Mouse (Mus musculus): ENCODE measurements around the gene Csnk2a1. TPM values are rescaled to one million over a fixed set of nuclear protein-coding genes. Genes with fewer than 3 reads are reported as not detected.
"Not testable (repeated sequence)": the region's sequence is repeated elsewhere in the genome, so short reads cannot be mapped to it uniquely, and the experiment has no call there.

Csnk2a1 gene
- polyA plus RNA-seq, 1 experiment from 2014 or later, result 155 TPM

- ATAC-seq (ENCODE audit: low read depth), result no peak
- WGBS, result 68% methylated on average over 7 of the region's 7 CpGs
- no peaks in the 10 kb centered on the region for H3K9me3 ChIP-seq (ENCODE audit: control insufficient read depth, low read length)
Observed at GRCm38 (mm10) chr2:152190161-152190560, 36.5 kb upstream of the Csnk2a1 start.

DNA sequence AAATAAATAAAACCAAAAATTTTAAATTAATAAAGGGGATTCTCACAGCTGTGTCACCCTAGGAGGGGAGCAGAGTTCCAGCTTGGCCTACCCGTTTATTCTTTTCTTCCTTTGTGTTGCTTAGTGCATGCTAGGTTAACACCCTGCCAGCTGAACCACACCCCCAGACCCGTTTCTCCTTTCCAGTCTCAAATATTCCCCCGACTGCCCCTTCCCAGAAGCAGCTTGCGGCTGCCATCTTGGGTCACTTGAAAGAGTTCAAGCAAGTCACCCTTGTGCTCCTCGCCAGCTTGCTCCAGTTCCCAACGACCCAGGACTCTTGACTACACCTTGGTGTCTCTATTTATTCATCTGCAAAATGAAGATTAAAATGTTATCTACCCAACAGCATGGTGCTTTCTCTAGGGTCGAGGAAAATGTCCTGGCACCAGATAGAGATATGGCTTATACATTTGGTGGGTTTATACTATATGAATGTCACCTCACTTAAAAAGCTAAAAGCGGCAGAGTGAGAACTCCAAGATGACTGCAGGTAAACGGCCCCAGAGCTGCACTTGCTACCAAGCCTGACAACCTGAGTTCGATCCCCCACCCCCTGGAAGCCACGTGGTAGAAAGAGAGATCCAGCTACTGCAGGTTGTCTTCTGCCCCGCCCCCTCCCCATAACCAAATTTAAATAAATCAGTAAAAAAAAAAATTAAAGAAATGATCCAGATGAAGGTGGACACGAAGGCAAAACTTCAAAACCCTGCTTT is 33.9 kb upstream of the Csnk2a1 start:
- H3K9me3 ChIP-seq (ENCODE audit: control insufficient read depth, low read length), result no peaks in the 10 kb centered on the region
- H3K27me3 ChIP-seq (ENCODE audit: control insufficient read depth, insufficient read depth, low read length), result no peaks in the 10 kb centered on the region
- no peak overlapping the region for H3K4me3 ChIP-seq (ENCODE audit: low read depth, low read length)
- WGBS, result 75% methylated on average over 13 of the region's 13 CpGs
- no peak overlapping the region for H3K4me2 ChIP-seq (ENCODE audit: low read depth, low read length)
- H3K36me3 ChIP-seq (ENCODE audit: control insufficient read depth, insufficient read depth, low read length), result no peaks in the 10 kb centered on the region
- H3K9ac ChIP-seq (replicated peaks; ENCODE audit: low read depth, low read length), result no peak overlapping the region
- no peak for ATAC-seq (ENCODE audit: low read depth)
- H3K4me1 ChIP-seq (ENCODE audit: control insufficient read depth, insufficient read depth, low read length), result no peaks in the 10 kb centered on the region
- H3K27ac ChIP-seq (ENCODE audit: low read depth, low read length), result no peak overlapping the region

More at GRCm38 (mm10) chr2:152190161-152190560, 36.5 kb upstream of the Csnk2a1 start:
- Histone ChIP-seq H3K27ac (ENCODE audit: low read depth, low read length) (no peak overlapping the region), H3K36me3 (ENCODE audit: control insufficient read depth, insufficient read depth, low read length) (no peaks in the 10 kb centered on the region), H3K4me3 (ENCODE audit: low read depth, low read length) (no peak overlapping the region), H3K27me3 (ENCODE audit: control insufficient read depth, insufficient read depth, low read length) (no peaks in the 10 kb centered on the region), H3K9ac (replicated peaks; ENCODE audit: low read depth, low read length) (no peak overlapping the region), H3K4me1 (ENCODE audit: control insufficient read depth, insufficient read depth, low read length) (no peaks in the 10 kb centered on the region), H3K4me2 (ENCODE audit: low read depth, low read length) (no peak overlapping the region)

- ATAC-seq (ENCODE audit: low read depth), result no peak
- H3K4me1 ChIP-seq (ENCODE audit: control insufficient read depth, insufficient read depth, low read length), result no peaks in the 10 kb centered on the region
- H3K36me3 ChIP-seq (ENCODE audit: control insufficient read depth, insufficient read depth, low read length), result no peaks in the 10 kb centered on the region
- no peak overlapping the region for H3K4me3 ChIP-seq (ENCODE audit: low read depth, low read length)
- no peak overlapping the region for H3K9ac ChIP-seq (replicated peaks; ENCODE audit: low read depth, low read length)
- H3K27ac ChIP-seq (ENCODE audit: low read depth, low read length), result no peak overlapping the region
- H3K27me3 ChIP-seq (ENCODE audit: control insufficient read depth, insufficient read depth, low read length), result no peaks in the 10 kb centered on the region
- H3K4me2 ChIP-seq (ENCODE audit: low read depth, low read length), result no peak overlapping the region
- no peaks in the 10 kb centered on the region for H3K9me3 ChIP-seq (ENCODE audit: control insufficient read depth, low read length)
- 70% methylated on average over 7 of the region's 7 CpGs for WGBS
Observed at GRCm38 (mm10) chr2:152193346-152193710, 33.3 kb upstream of the Csnk2a1 start.

DNA sequence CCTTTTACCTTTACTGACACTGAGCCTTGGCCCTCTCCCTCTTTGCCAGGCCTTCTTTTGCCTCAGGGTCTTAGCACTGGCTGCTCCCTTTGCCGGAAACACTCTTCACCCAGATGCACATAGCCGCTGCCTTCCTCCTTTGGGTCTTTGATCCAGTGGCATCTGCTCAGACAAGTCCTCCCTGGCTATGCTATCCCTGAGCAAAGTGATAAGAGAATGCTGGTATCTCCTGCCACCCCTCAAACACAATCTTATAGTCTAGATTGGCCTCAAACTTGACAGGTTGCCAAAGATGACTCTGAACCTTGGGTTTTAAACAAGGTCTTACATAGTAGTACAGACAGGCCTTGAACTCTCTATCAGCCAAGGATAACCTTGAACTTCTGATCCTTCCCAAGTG is 32.1 kb upstream of the Csnk2a1 start:
- 90% methylated on average over 2 of the region's 2 CpGs for WGBS
- no peaks in the 10 kb centered on the region for H3K4me1 ChIP-seq (ENCODE audit: control insufficient read depth, insufficient read depth, low read length)
- H3K9ac ChIP-seq (replicated peaks; ENCODE audit: low read depth, low read length), result no peak overlapping the region
- H3K36me3 ChIP-seq (ENCODE audit: control insufficient read depth, insufficient read depth, low read length), result no peaks in the 10 kb centered on the region
- no peaks in the 10 kb centered on the region for H3K9me3 ChIP-seq (ENCODE audit: control insufficient read depth, low read length)
- no peak for ATAC-seq (ENCODE audit: low read depth)
- no peak overlapping the region for H3K4me3 ChIP-seq (ENCODE audit: low read depth, low read length)
- H3K4me2 ChIP-seq (ENCODE audit: low read depth, low read length), result no peak overlapping the region
- no peaks in the 10 kb centered on the region for H3K27me3 ChIP-seq (ENCODE audit: control insufficient read depth, insufficient read depth, low read length)
- no peak overlapping the region for H3K27ac ChIP-seq (ENCODE audit: low read depth, low read length)

DNA sequence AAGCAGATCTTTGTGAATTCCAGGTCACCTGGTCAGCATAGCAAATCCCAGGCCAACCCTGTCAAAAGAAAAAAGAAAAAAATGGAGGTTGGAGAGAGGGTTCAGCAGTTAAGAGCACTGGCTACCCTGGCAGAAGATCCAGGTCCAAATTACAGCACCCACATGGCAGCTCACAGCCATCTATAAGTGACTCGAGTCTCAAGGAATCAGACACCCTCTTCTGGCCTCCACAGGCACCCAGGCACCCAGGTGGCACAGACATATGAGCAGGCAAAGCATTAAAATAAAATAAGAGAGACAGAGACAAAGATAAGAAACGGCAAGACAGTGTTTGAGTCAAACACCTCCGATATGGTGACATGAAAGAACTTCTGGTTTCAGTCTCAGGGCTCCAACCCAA is 29.7 kb upstream of the Csnk2a1 start:
- no peak overlapping the region for H3K4me2 ChIP-seq (ENCODE audit: low read depth, low read length)
- ATAC-seq (ENCODE audit: low read depth), result peak; percentile 31; the same call in 1 of the 2 replicates
- no peaks in the 10 kb centered on the region for H3K9me3 ChIP-seq (ENCODE audit: control insufficient read depth, low read length)
- 43% methylated on average over 3 of the region's 3 CpGs for WGBS
- H3K4me1 ChIP-seq (ENCODE audit: control insufficient read depth, insufficient read depth, low read length), result no peaks in the 10 kb centered on the region
- no peaks in the 10 kb centered on the region for H3K36me3 ChIP-seq (ENCODE audit: control insufficient read depth, insufficient read depth, low read length)
- H3K9ac ChIP-seq (replicated peaks; ENCODE audit: low read depth, low read length), result no peak overlapping the region
- H3K4me3 ChIP-seq (ENCODE audit: low read depth, low read length), result no peak overlapping the region
- no peak overlapping the region for H3K27ac ChIP-seq (ENCODE audit: low read depth, low read length)
- H3K27me3 ChIP-seq (ENCODE audit: control insufficient read depth, insufficient read depth, low read length), result no peaks in the 10 kb centered on the region

- Histone ChIP-seq H3K4me1 (ENCODE audit: control insufficient read depth, insufficient read depth, low read length) (no peaks in the 10 kb centered on the region), H3K27me3 (ENCODE audit: control insufficient read depth, insufficient read depth, low read length) (no peaks in the 10 kb centered on the region), H3K9ac (replicated peaks; ENCODE audit: low read depth, low read length) (no peak overlapping the region), H3K36me3 (ENCODE audit: control insufficient read depth, insufficient read depth, low read length) (no peaks in the 10 kb centered on the region), H3K4me3 (ENCODE audit: low read depth, low read length) (no peak overlapping the region), H3K27ac (ENCODE audit: low read depth, low read length) (no peak overlapping the region), H3K9me3 (ENCODE audit: control insufficient read depth, low read length) (no peaks in the 10 kb centered on the region), H3K4me2 (ENCODE audit: low read depth, low read length) (no peak overlapping the region)
- 45% methylated on average over 10 of the region's 10 CpGs for WGBS
- peak; percentile 92 for ATAC-seq (ENCODE audit: low read depth)
Observed at GRCm38 (mm10) chr2:152197301-152197712, 29.3 kb upstream of the Csnk2a1 start.

- not testable (repeated sequence) for H3K4me3 ChIP-seq (ENCODE audit: low read depth, low read length); H3K27me3 ChIP-seq (ENCODE audit: control insufficient read depth, insufficient read depth, low read length); ATAC-seq (ENCODE audit: low read depth); H3K4me2 ChIP-seq (ENCODE audit: low read depth, low read length); H3K9ac ChIP-seq (replicated peaks; ENCODE audit: low read depth, low read length); H3K9me3 ChIP-seq (ENCODE audit: control insufficient read depth, low read length); H3K27ac ChIP-seq (ENCODE audit: low read depth, low read length); H3K4me1 ChIP-seq (ENCODE audit: control insufficient read depth, insufficient read depth, low read length); H3K36me3 ChIP-seq (ENCODE audit: control insufficient read depth, insufficient read depth, low read length)
- WGBS, result 94% methylated on average over 7 of the region's 9 CpGs
Observed at GRCm38 (mm10) chr2:152206139-152206538, 20.5 kb upstream of the Csnk2a1 start.

DNA sequence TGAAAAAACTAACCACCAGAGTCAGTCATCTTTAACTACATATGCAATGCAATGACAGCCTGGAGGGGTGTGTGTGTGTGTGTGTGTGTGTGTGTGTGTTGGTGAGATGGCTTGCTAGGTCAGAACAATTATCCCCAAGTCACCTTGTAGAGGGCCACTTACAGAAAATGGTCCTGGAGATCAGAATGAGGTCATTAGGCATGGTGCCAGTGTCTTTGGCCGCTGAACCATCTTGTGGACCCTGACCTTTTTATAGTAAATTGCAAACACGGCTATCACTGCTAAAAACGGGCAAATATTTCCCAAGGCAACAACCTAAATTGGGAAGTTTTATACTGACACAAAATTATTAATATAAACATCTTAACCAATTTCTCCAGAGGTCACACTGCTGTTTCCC is 14.8 kb upstream of the Csnk2a1 start:
- Histone ChIP-seq H3K4me3 (ENCODE audit: low read depth, low read length) (no peak overlapping the region), H3K9ac (replicated peaks; ENCODE audit: low read depth, low read length) (no peak overlapping the region), H3K4me1 (ENCODE audit: control insufficient read depth, insufficient read depth, low read length) (no peaks in the 10 kb centered on the region), H3K27me3 (ENCODE audit: control insufficient read depth, insufficient read depth, low read length) (no peaks in the 10 kb centered on the region), H3K36me3 (ENCODE audit: control insufficient read depth, insufficient read depth, low read length) (no peaks in the 10 kb centered on the region), H3K9me3 (ENCODE audit: control insufficient read depth, low read length) (no peaks in the 10 kb centered on the region), H3K4me2 (ENCODE audit: low read depth, low read length) (no peak overlapping the region), H3K27ac (ENCODE audit: low read depth, low read length) (no peak overlapping the region)
- no peak for ATAC-seq (ENCODE audit: low read depth)
- 88% methylated on average over 3 of the region's 3 CpGs for WGBS

DNA sequence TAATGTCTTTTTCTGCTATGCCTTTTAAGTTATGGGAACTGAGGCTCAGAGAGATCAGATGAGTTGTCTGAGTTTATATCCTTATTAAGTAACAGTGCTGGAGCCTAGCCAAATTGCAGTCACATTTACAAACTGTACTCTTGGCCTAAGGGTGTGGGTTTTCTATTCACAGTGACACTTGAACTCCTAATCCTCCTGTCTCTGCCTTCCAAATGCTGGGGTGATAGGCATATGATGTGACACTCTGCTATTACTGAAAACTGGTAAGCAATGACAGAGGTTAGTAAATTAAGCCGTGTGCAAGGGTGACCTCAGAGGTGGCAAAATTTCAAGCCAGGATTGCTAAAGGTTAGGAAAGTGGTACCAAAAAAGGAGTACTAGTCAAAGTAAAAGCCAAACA is 9.7 kb upstream of the Csnk2a1 start:
- H3K4me1 ChIP-seq (ENCODE audit: control insufficient read depth, insufficient read depth, low read length), result no peaks in the 10 kb centered on the region
- no peak overlapping the region for H3K9ac ChIP-seq (replicated peaks; ENCODE audit: low read depth, low read length)
- H3K27ac ChIP-seq (ENCODE audit: low read depth, low read length), result no peak overlapping the region
- no peak for ATAC-seq (ENCODE audit: low read depth)
- no peaks in the 10 kb centered on the region for H3K9me3 ChIP-seq (ENCODE audit: control insufficient read depth, low read length)
- H3K4me2 ChIP-seq (ENCODE audit: low read depth, low read length), result no peak overlapping the region
- 92% methylated on average over 1 of the region's 1 CpGs for WGBS
- no peaks in the 10 kb centered on the region for H3K27me3 ChIP-seq (ENCODE audit: control insufficient read depth, insufficient read depth, low read length)
- no peak overlapping the region for H3K4me3 ChIP-seq (ENCODE audit: low read depth, low read length)
- no peaks in the 10 kb centered on the region for H3K36me3 ChIP-seq (ENCODE audit: control insufficient read depth, insufficient read depth, low read length)
